Mouse (Mus musculus): ENCODE results near the gene Spdye4b.

The Spdye4b gene

DNA sequence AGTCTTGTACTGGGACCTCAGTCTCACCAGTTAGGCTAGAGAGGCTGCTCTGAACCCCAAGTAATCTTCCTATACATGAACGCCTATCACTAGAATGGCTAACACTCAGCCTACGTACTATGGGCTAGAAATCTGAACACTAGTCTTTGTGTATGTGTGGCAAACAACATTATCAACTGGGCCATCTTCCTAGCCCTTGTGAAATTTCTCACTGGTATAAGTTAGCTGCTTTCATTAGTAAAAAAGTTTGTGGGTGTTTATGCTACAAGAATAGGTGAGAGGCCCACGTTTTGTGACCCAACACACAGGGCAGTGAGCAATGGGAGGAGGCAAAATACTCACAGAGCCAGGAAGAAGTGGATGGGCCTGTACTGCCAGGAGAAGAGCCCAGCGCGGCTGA is 40.2 kb downstream of the Spdye4b start:
- no peak for DNase-seq (ENCODE audit: low read depth)

GRCm38 (mm10) chr5:143222287-143222686 is 41.5 kb downstream of the Spdye4b start:
- no peak for DNase-seq (ENCODE audit: low read depth)

DNA sequence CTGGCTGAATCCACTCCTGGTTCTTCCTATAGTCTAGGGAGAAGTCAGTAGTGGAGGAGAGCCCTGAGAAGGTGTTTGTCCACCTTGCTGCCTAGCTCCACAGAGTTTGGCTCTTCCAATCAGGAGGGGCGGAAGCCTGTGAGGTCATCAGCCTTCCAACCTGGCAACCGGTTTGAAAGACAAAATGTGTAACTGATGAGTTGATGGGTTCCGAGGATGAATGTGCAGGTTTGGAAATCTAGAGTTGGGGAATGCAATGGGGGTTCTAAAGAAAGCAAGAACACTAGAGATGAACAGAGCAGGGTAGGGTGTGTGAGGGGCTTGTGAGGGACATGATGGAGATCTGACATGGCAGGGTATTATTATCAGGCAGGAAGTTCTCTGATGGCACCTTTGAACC is 46.0 kb downstream of the Spdye4b start, which contains the start of gene Spdye4a:
Spdye4a (minus strand) TSS at position 101 of the 400 bp plus-strand sequence.
- no peak for DNase-seq (ENCODE audit: low read depth)

DNA sequence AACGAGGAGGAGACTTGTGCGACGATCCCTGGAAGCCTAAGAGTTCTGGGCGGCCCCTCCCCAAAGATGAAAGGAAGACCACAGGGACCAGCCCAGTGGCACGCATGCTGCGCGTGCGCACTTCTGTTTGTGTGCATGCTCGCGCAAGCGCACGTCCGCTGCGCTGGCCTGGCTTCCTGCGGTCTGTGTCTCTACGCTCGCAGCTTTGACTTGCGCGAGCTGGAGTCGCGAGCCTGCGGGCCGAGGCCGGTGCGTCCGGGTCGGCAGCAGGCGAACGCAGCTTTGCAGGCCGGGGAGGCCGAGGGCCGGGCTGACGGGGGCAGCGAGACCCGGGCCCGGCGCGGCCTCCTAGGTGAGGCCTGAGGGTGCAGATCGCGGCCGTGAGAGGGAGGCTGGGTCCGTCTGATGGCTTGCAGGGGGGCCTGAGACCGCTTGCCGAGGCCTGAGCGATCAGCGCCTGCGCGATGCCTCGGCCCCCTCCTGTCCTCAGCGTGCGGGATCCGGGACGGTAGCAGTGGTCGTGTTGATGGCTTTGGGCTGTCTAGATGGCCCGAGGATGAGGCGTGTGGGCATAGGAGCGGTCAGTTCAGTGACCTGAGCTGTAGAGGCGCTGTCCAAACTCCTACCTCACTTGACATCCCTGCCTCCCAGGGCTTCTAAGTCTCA is 54.3 kb downstream of the Spdye4b start, which contains the start of gene Zfp12:
Zfp12 (plus strand) TSS at position 136 of the 666 bp plus-strand sequence.
- DNase-seq (ENCODE audit: low read depth): peak; percentile 94

GRCm38 (mm10) chr5:143236036-143236435 is 55.2 kb downstream of the Spdye4b start:
- DNase-seq (ENCODE audit: low read depth): peak; percentile 12

DNA sequence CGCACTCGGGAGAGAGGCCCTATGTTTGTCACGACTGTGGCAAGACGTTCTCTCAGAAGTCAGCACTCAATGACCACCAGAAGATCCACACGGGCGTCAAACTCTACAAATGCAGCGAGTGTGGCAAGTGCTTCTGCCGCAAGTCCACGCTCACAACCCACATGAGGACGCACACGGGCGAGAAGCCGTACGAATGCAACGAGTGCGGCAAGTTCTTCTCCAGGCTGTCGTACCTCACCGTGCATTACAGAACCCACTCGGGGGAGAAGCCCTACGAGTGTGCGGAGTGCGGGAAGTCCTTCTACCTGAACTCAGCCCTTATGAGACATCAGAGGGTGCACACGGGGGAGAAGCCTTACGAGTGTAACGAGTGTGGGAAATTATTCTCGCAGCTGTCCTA is 64.1 kb downstream of the Spdye4b start:
- no peak for DNase-seq (ENCODE audit: low read depth)

DNA sequence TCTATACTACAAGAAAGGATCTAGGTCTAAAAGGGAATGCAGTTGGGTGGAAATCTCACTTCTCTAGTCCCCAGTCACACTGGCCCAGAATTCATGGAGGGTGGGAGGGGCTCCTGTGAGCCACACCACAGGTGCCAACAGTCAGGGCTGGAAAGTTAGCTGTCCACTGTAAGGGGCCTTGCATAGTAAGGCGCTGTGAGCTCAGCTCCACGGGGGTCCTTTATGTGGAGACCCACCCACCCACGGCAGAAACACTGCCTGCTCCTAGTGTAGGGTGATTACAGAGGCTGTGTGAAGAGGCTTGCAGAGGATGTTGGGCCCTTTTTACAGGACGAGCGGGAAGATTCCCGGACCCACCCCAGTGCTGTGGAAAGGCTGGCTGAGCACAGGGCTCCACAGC is 71.2 kb downstream of the Spdye4b start:
- DNase-seq (ENCODE audit: low read depth): no peak

- DNase-seq (ENCODE audit: low read depth): no peak
Measured at GRCm38 (mm10) chr5:143252791-143253185, 72.0 kb downstream of the Spdye4b start.

GRCm38 (mm10) chr5:143253186-143253880 is 72.5 kb downstream of the Spdye4b start:
- DNase-seq (ENCODE audit: low read depth): peak; percentile 17

GRCm38 (mm10) chr5:143253881-143254486 is 73.2 kb downstream of the Spdye4b start:
- no peak for DNase-seq (ENCODE audit: low read depth)
